Mouse (Mus musculus) thymus, postnatal 0 days (tissue): ENCODE measurements at regions not wholly inside any gene's neighbourhood (a gene's known extent, or its start where the extent isn't known, plus 50 kb on each side); places are given as distances from the start of the nearest gene placed in this dataset.
"Not testable (repeated sequence)": the region's sequence is repeated elsewhere in the genome, so short reads cannot be mapped to it uniquely, and the experiment has no call there.

Experiments
- DNase-seq: peaks from one replicate; pipeline ENCODE4 v3.0.0-alpha.2; 2015; ENCODE audit warnings: low spot score

- no peak for DNase-seq
Measured at GRCm38 (mm10) chr3:5806947-5807575, 56.5 kb downstream of the Gm8797 start.

GRCm38 (mm10) chr3:5811071-5811590, 60.5 kb downstream of the Gm8797 start:
- no peak for DNase-seq

- DNase-seq = not testable (repeated sequence)
Measured at GRCm38 (mm10) chr3:5820243-5820642, 69.6 kb downstream of the Gm8797 start.

DNA sequence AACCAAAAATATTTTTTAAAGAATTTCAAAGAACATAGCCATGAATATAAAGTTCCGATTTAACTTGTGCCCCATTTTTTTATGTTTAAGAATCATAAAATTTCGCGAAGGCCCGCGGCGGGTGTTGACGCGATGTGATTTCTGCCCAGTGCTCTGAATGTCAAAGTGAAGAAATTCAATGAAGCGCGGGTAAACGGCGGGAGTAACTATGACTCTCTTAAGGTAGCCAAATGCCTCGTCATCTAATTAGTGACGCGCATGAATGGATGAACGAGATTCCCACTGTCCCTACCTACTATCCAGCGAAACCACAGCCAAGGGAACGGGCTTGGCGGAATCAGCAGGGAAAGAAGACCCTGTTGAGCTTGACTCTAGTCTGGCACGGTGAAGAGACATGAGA, 109.6 kb downstream of the Gm8797 start:
- not testable (repeated sequence) for DNase-seq

DNA sequence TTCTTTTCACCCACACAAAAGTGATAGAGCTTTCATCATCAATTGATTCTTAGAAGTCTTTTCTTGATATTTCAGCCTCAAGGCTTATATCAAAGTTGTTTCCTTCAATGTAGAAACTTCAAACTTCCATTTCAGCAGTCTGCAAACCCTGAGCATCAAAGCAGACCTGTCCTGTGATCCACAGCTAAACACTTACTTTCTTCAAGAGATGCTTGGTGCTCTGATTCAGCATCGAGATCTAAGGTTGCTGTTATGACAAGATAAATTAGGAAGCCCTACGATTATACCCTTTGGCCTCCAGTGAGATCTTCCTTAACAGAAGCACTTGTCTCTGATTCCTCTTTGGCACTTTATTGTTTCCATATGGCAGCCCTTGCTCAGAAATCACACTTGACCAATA, 119.8 kb downstream of the Gm8797 start:
- DNase-seq = no peak

DNA sequence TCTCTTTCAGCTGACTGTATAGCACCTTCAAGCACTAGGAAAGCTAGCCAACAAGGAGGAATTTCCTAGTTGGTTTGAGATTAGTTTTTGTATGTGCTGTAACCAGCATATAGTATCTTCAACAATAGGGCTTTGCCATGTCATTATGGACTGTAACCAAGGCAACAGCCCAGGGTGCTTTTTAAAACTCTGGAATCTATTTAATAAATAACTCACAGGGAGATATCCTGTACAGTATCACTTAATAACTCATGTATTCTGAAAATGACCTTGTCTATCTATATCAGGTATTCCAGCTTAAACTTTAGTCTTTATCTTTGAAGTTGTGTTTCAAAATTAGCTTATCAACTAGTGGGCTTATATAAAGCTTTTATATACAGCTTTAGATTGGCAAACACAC, 128.5 kb downstream of the Gm8797 start:
- DNase-seq = no peak

- no peak for DNase-seq
Measured at GRCm38 (mm10) chr3:5917536-5917935, 166.9 kb downstream of the Gm8797 start.

- not testable (repeated sequence) for DNase-seq
Measured at GRCm38 (mm10) chr3:5950243-5950642, 199.6 kb downstream of the Gm8797 start.

GRCm38 (mm10) chr3:5989011-5989645, 238.5 kb downstream of the Gm8797 start:
- DNase-seq = not testable (repeated sequence)

GRCm38 (mm10) chr3:6004423-6004822, 253.8 kb downstream of the Gm8797 start:
- DNase-seq = no peak

DNA sequence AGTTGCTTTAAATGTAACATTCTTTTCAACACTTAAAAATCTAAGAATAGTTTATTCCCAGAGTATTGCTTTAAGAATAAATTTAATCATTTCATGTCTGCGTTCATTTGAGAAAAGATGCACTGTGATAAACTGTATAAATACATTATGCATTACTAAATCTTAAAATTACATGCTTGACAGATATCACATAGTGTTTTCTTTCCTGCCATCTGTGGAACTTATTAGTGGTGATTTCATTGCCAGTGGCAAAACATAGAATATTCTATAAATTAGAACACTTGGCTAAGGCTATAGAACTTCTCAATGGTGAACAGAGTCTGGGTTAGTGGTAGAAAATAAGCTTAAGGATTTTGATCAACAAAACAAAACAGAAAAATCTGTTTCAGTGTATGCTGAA, 268.1 kb downstream of the Gm8797 start:
- no peak for DNase-seq

GRCm38 (mm10) chr3:6041325-6041724, 290.7 kb downstream of the Gm8797 start:
- not testable (repeated sequence) for DNase-seq

GRCm38 (mm10) chr3:6049472-6050045, 299.0 kb downstream of the Gm8797 start:
- no peak for DNase-seq

DNA sequence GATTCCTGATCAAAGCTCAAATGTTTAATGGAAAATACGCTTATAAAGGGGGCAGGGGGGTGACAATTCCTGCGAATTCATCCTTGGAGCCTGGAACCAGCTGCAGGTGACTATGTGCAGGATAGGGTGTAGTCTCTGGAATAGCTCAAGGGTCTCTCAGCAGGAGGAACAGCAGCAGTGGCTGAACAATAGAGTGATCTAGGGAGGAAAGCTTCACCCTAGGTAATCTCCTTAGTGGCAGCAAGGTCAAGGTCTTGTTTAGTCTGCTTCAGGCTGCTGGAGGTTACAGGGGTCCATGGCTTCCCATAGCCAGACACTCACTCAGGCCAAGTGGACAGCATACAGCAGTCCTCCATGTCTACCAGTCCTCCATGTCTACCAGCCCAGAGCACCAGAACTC, 301.3 kb downstream of the Gm8797 start:
- DNase-seq = no peak

- DNase-seq = no peak
Measured at GRCm38 (mm10) chr3:6083855-6084254, 333.2 kb downstream of the Gm8797 start.

DNA sequence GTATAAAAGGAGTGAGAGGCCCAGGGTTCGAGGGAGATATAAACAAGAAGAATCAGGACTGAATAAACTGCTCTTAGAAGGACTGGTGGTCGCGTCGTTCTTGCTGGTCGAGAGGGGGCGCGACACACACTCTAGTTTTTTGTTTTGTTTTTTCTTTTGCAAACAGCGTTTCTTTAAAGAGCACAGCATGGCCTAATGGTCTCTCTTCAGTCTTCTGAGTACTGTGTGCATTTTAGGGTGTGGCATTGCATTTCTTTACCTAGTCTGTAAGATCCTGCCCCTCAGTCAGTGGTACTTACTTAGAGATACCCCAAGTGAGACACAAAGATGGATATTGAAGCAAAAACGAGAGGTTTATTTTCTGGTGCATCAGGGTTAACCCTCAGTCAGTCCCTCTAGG, 336.7 kb downstream of the Gm8797 start:
- no peak for DNase-seq

- DNase-seq = no peak
Measured at GRCm38 (mm10) chr3:6093931-6094330, 343.3 kb downstream of the Gm8797 start.

GRCm38 (mm10) chr3:6094410-6094809, 343.8 kb downstream of the Gm8797 start:
- not testable (repeated sequence) for DNase-seq

DNA sequence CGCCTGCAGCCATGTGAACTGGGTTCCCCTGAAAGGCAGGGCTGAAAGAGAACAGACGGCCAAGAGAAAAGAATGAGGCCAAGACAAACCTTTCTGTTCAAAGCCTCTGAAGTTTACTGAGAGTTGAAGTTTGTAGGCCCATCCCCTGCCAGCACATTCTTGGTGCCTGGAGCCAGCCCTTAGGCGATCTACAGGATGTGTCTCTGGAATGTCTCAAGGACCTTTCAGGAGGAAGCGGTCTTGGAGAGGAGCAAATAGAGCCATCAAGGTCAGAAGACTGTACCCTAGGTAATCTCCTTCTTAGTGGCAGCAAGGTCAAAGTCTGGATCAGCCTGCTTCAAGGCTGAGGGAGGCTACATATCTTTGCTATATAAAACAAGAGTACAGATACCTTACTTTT, 350.3 kb downstream of the Gm8797 start:
- DNase-seq = no peak

GRCm38 (mm10) chr3:6102866-6103265, 352.3 kb downstream of the Gm8797 start:
- DNase-seq = no peak

DNA sequence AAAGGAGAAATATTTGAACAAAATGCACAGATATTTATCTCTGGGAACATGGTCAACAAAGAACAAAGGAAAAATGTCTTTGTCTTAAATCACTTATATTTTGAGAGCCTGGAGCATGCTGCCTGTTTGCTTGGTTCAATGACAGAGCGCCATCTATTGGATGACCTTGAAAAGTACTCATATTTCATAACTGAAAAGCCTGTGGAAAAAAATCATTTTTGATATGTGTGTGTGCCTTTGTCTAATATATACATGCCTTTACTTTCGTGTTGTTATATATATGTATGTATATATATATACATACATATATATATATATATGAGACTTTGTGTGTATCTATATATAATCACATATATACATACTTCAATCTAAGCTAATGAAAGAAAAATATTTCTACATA, 356.1 kb downstream of the Gm8797 start:
- DNase-seq = peak; percentile 13

DNA sequence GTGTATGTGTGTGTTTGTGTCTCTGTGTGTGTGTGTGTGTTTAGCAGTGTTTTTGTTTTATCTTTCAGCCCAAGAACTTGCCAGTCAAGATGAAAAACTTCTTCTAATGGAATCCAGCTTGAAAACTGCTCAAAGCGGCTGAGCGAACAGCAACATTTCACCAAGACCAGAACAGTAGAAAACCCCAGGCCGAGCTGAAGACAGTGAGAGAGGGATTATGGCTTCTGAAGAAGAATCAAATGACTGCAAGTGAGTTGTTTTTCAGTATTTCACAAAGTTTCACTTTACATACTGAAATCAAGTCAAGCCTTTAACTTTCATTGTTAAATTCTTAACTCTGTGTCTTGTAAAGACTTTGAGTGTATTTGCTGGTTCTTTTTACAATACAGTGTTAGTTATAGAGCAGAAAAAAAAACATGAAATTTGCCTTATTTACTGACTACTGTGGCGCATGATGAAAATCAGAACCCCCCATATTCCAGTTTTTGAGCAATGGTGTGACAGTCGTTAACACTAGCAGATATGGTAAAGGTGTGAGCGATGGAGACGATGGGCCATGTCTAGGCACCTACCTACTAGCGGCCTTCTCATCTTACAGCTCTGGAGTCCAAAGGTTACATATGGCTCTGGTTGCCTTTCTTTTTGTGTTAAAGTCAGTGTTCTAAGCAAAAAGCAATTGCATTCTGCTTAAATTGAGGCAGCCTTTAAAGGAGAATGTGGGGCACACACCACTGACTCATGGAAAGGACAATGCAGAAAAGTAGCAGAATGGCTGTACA, 357.0 kb downstream of the Gm8797 start:
- DNase-seq = no peak
